Mouse (Mus musculus) midbrain, embryonic 14.5 days (tissue): ENCODE data around the gene Klf6. TPM values are rescaled to one million over a fixed set of nuclear protein-coding genes. Genes with fewer than 3 reads are reported as not detected.

ENCODE experiments used
- ATAC-seq: fragments of 200-750 bp; cut with Nextera tagmentation; 2 replicates; pipeline ENCODE4 v1.8.0; 2017; ENCODE audit warnings: moderate number of reproducible peaks, moderate library complexity; ENCODE audit not compliant: low FRiP score, low TSS enrichment
- DNase-seq: peaks from one replicate; pipeline ENCODE4 v3.0.0-alpha.2; 2015
- H3K27ac ChIP-seq: fragments of 300-500 bp; sonication (generic); replicated peaks from 2 replicates; pipeline ENCODE4 v1.5.1; 2014; ENCODE audit warnings: mild to moderate bottlenecking, low read depth, low read length, moderate library complexity
- H3K27me3 ChIP-seq: fragments of 300-500 bp; sonication (generic); 2 replicates; pipeline ENCODE4 v1.6.1; 2014; ENCODE audit warnings: low read length, control low read depth, mixed read lengths; ENCODE audit not compliant: control insufficient read depth, insufficient read depth
- H3K36me3 ChIP-seq: fragments of 300-500 bp; sonication (generic); 2 replicates; pipeline ENCODE4 v1.6.1; 2014; ENCODE audit warnings: low read length, control low read depth; ENCODE audit not compliant: control insufficient read depth, insufficient read depth
- H3K4me1 ChIP-seq: fragments of 300-500 bp; sonication (generic); 2 replicates; pipeline ENCODE4 v1.6.1; 2014; ENCODE audit warnings: mild to moderate bottlenecking, antibody characterized with exemption, low read length, control low read depth; ENCODE audit not compliant: control insufficient read depth, insufficient read depth
- H3K4me2 ChIP-seq: fragments of 300-500 bp; sonication (generic); 2 replicates; pipeline ENCODE4 v1.6.1; 2014; ENCODE audit warnings: mild to moderate bottlenecking, low read length, moderate library complexity
- H3K4me3 ChIP-seq: fragments of 300-500 bp; sonication (generic); replicated peaks from 2 replicates; pipeline ENCODE4 v1.5.1; 2014; ENCODE audit warnings: low read depth, low read length
- H3K9ac ChIP-seq: fragments of 300-500 bp; sonication (generic); replicated peaks from 2 replicates; pipeline ENCODE4 v1.6.1; 2014; ENCODE audit warnings: mild to moderate bottlenecking, low read length, moderate library complexity
- H3K9me3 ChIP-seq: fragments of 300-500 bp; sonication (generic); 2 replicates; pipeline ENCODE4 v1.6.1; 2016; ENCODE audit warnings: low read length, control low read depth, mixed read lengths; ENCODE audit not compliant: control insufficient read depth
- WGBS: fragments of 180-500 bp; shearing (Covaris S2); extraction: QIAGEN DNeasy Blood & Tissue Kit; methylation state at CpG from one replicate; pipeline ENCODE4 v1.1.7; 2014; 5-methylcytosine and 5-hydroxymethylcytosine counted together
- polyA plus RNA-seq: library from polyadenylated mRNA; unstranded; fragments of >200 nt; fragmentation: Nextera tagmentation; extraction: Ambion mirVana; gene quantifications from 2 replicates; pipeline ENCODE4 v1.2.1, GENCODE M21; 2014

The Klf6 gene
- polyA plus RNA-seq, 1 experiment from 2014 or later: 80.4 TPM

- DNase-seq: no peak
- Histone ChIP-seq H3K4me3 (no peak overlapping the region), H3K36me3 (no peaks in the 10 kb centered on the region), H3K4me1 (no peaks in the 10 kb centered on the region), H3K27me3 (no peaks in the 10 kb centered on the region), H3K27ac (no peak overlapping the region), H3K9ac (no peak overlapping the region), H3K4me2 (no peak overlapping the region), H3K9me3 (no peaks in the 10 kb centered on the region)
- WGBS: 5% methylated on average over 7 of the region's 7 CpGs
- no peak for ATAC-seq
Observed at GRCm38 (mm10) chr13:5831976-5832375, 29.3 kb upstream of the Klf6 start.

GRCm38 (mm10) chr13:5837174-5837777 is 24.0 kb upstream of the Klf6 start:
- DNase-seq: no peak
- no peak overlapping the region for H3K27ac ChIP-seq
- no peak overlapping the region for H3K4me3 ChIP-seq
- 88% methylated on average over 4 of the region's 4 CpGs for WGBS
- no peaks in the 10 kb centered on the region for H3K36me3 ChIP-seq
- ATAC-seq: no peak
- no peaks in the 10 kb centered on the region for H3K4me1 ChIP-seq
- no peak overlapping the region for H3K4me2 ChIP-seq
- H3K9me3 ChIP-seq: no peaks in the 10 kb centered on the region
- H3K9ac ChIP-seq: no peak overlapping the region
- H3K27me3 ChIP-seq: no peaks in the 10 kb centered on the region

GRCm38 (mm10) chr13:5841418-5841817 is 19.9 kb upstream of the Klf6 start:
- no peak overlapping the region for H3K9ac ChIP-seq
- 94% methylated on average over 6 of the region's 6 CpGs for WGBS
- ATAC-seq (no peak), DNase-seq (no peak)
- no peaks in the 10 kb centered on the region for H3K36me3 ChIP-seq
- H3K4me1 ChIP-seq: no peaks in the 10 kb centered on the region
- H3K4me2 ChIP-seq: no peak overlapping the region
- no peak overlapping the region for H3K4me3 ChIP-seq
- no peaks in the 10 kb centered on the region for H3K27me3 ChIP-seq
- H3K27ac ChIP-seq: no peak overlapping the region
- H3K9me3 ChIP-seq: no peaks in the 10 kb centered on the region

- Histone ChIP-seq H3K4me3 (no peak overlapping the region), H3K4me2 (no peak overlapping the region), H3K4me1 (no peaks in the 10 kb centered on the region), H3K9me3 (no peaks in the 10 kb centered on the region), H3K9ac (no peak overlapping the region), H3K27ac (no peak overlapping the region), H3K36me3 (no peaks in the 10 kb centered on the region), H3K27me3 (no peaks in the 10 kb centered on the region)
- WGBS: 69% methylated on average over 5 of the region's 5 CpGs
- no peak for DNase-seq
- no peak for ATAC-seq
Observed at GRCm38 (mm10) chr13:5842911-5843310, 18.4 kb upstream of the Klf6 start.

GRCm38 (mm10) chr13:5843829-5844228 is 17.5 kb upstream of the Klf6 start:
- 30% methylated on average over 2 of the region's 2 CpGs for WGBS
- H3K4me1 ChIP-seq: no peaks in the 10 kb centered on the region
- ATAC-seq: no peak
- no peaks in the 10 kb centered on the region for H3K36me3 ChIP-seq
- H3K4me2 ChIP-seq: no peak overlapping the region
- no peak overlapping the region for H3K9ac ChIP-seq
- no peak for DNase-seq
- no peaks in the 10 kb centered on the region for H3K9me3 ChIP-seq
- no peak overlapping the region for H3K27ac ChIP-seq
- no peak overlapping the region for H3K4me3 ChIP-seq
- no peaks in the 10 kb centered on the region for H3K27me3 ChIP-seq

GRCm38 (mm10) chr13:5844338-5844737 is 16.9 kb upstream of the Klf6 start:
- no peak overlapping the region for H3K27ac ChIP-seq
- no peak for ATAC-seq

GRCm38 (mm10) chr13:5845161-5845590 is 16.1 kb upstream of the Klf6 start:
- no peaks in the 10 kb centered on the region for H3K4me1 ChIP-seq
- DNase-seq (no peak), ATAC-seq (no peak)
- H3K4me3 ChIP-seq: no peak overlapping the region
- WGBS: 58% methylated on average over 10 of the region's 10 CpGs
- H3K9ac ChIP-seq: no peak overlapping the region
- H3K36me3 ChIP-seq: no peaks in the 10 kb centered on the region
- no peaks in the 10 kb centered on the region for H3K9me3 ChIP-seq
- H3K4me2 ChIP-seq: no peak overlapping the region
- H3K27me3 ChIP-seq: no peaks in the 10 kb centered on the region
- no peak overlapping the region for H3K27ac ChIP-seq

More at GRCm38 (mm10) chr13:5844338-5844737, 16.9 kb upstream of the Klf6 start:
- no peaks in the 10 kb centered on the region for H3K36me3 ChIP-seq
- no peak overlapping the region for H3K9ac ChIP-seq
- H3K4me1 ChIP-seq: no peaks in the 10 kb centered on the region
- no peak for DNase-seq
- no peaks in the 10 kb centered on the region for H3K9me3 ChIP-seq
- no peak overlapping the region for H3K4me3 ChIP-seq
- no peak overlapping the region for H3K4me2 ChIP-seq
- 92% methylated on average over 5 of the region's 5 CpGs for WGBS
- H3K27me3 ChIP-seq: no peaks in the 10 kb centered on the region

GRCm38 (mm10) chr13:5845605-5846004 is 15.7 kb upstream of the Klf6 start:
- Histone ChIP-seq H3K9me3 (no peaks in the 10 kb centered on the region), H3K4me2 (no peak overlapping the region), H3K4me1 (no peaks in the 10 kb centered on the region), H3K4me3 (no peak overlapping the region), H3K27ac (no peak overlapping the region), H3K9ac (no peak overlapping the region), H3K36me3 (no peaks in the 10 kb centered on the region), H3K27me3 (no peaks in the 10 kb centered on the region)
- no peak for ATAC-seq
- WGBS: 89% methylated on average over 5 of the region's 5 CpGs
- no peak for DNase-seq

GRCm38 (mm10) chr13:5846860-5847259 is 14.4 kb upstream of the Klf6 start:
- H3K4me3 ChIP-seq: no peak overlapping the region
- no peak overlapping the region for H3K27ac ChIP-seq
- no peak for ATAC-seq
- H3K4me1 ChIP-seq: no peaks in the 10 kb centered on the region
- 79% methylated on average over 4 of the region's 4 CpGs for whole genome bisulfite sequencing
- DNase-seq: no peak
- H3K36me3 ChIP-seq: no peaks in the 10 kb centered on the region
- H3K9ac ChIP-seq: no peak overlapping the region
- no peak overlapping the region for H3K4me2 ChIP-seq
- H3K27me3 ChIP-seq: no peaks in the 10 kb centered on the region
- no peaks in the 10 kb centered on the region for H3K9me3 ChIP-seq
